Mouse (Mus musculus) CD4-positive naive resting alpha-beta T cell, adult 57 days (primary cell): ENCODE measurements around the gene Gm13694. TPM values are rescaled to one million over a fixed set of nuclear protein-coding genes. Genes with fewer than 3 reads are reported as not detected.

ENCODE experiments used
- total RNA-seq: library from RNA; stranded (reverse); gene quantifications from one replicate; pipeline ENCODE4 v1.2.4, GENCODE M21; 2023

Gene Gm13694
- 3.6 TPM for total RNA-seq

DNA sequence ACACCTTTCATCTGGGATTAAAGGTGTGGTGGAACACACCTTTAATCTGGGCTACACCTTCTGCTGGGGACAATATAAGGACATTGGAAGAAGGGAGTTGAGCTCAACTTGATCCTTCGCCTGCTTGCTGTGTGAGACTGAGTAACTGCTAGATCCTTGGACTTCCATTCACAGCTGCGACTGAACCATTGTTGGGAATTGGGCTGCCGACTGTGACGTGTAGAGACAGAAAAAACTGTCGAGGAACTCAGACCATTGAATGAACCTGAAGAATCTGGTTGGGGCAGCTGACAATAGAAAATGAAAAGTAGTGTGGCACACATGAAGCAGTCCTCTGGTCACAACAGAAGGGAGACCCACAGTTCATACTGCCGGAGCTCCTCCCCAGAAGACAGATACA lies at the start of gene Gm13694:
TSS of gene Gm13694 (plus strand) at position 301 of the 400 bp plus-strand sequence.

GRCm38 (mm10) chr2:83940931-83941361 lies 37.8 kb upstream of the Gm13694 start, which contains the start of gene Zswim2:
Gene Zswim2 (minus strand): TSS chr2:83941228.

DNA sequence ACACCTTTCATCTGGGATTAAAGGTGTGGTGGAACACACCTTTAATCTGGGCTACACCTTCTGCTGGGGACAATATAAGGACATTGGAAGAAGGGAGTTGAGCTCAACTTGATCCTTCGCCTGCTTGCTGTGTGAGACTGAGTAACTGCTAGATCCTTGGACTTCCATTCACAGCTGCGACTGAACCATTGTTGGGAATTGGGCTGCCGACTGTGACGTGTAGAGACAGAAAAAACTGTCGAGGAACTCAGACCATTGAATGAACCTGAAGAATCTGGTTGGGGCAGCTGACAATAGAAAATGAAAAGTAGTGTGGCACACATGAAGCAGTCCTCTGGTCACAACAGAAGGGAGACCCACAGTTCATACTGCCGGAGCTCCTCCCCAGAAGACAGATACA lies 23.3 kb upstream of the Gm13694 start, which contains the start of gene Gm13698:
TSS of gene Gm13698 (plus strand) at position 301 of the 400 bp plus-strand sequence.

DNA sequence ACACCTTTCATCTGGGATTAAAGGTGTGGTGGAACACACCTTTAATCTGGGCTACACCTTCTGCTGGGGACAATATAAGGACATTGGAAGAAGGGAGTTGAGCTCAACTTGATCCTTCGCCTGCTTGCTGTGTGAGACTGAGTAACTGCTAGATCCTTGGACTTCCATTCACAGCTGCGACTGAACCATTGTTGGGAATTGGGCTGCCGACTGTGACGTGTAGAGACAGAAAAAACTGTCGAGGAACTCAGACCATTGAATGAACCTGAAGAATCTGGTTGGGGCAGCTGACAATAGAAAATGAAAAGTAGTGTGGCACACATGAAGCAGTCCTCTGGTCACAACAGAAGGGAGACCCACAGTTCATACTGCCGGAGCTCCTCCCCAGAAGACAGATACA lies 17.5 kb upstream of the Gm13694 start, which contains the start of gene Gm13693:
TSS of gene Gm13693 (plus strand) at position 301 of the 400 bp plus-strand sequence.

GRCm38 (mm10) chr2:83967013-83967412 lies 11.7 kb upstream of the Gm13694 start, which contains the start of gene Gm13695:
Gene Gm13695 (plus strand): TSS chr2:83967313.

GRCm38 (mm10) chr2:83972823-83973222 lies 5.9 kb upstream of the Gm13694 start, which contains the start of gene Gm13696:
Gene Gm13696 (plus strand): TSS chr2:83973123.

GRCm38 (mm10) chr2:83984443-83984842 lies 5.7 kb downstream of the Gm13694 start, which contains the start of gene Gm13697:
Gene Gm13697 (plus strand): TSS chr2:83984743.

GRCm38 (mm10) chr2:83990253-83990652 lies 11.5 kb downstream of the Gm13694 start, which contains the start of gene Gm13691:
Gene Gm13691 (plus strand): TSS chr2:83990553.

Other genes with a start within 250 kb of the Gm13694 start
- gene Fam171b, start 166.3 kb upstream of the Gm13694 start, total RNA-seq, result 1.6 TPM
- gene Zswim2, start 37.7 kb upstream of the Gm13694 start, total RNA-seq, result not detected
- gene Gm13698, start 23.2 kb upstream of the Gm13694 start, total RNA-seq, result 3.6 TPM
- gene Gm13693, start 17.4 kb upstream of the Gm13694 start, total RNA-seq, result 3.6 TPM
- gene Gm13695, start 11.6 kb upstream of the Gm13694 start, total RNA-seq, result not detected
- 3.6 TPM for gene Gm13696, start 5.8 kb upstream of the Gm13694 start, total RNA-seq
- gene Gm13697, start 5.8 kb downstream of the Gm13694 start, total RNA-seq, result 3.6 TPM
- 3.6 TPM for gene Gm13691, start 11.6 kb downstream of the Gm13694 start, total RNA-seq